Mouse (Mus musculus): Measurements from ENCODE around the gene Milr1. TPM values are rescaled to one million over a fixed set of nuclear protein-coding genes. Genes with fewer than 3 reads are reported as not detected.
A peak's percentile ranks its signal among the peaks of the same experiment; 100 is the strongest.
"Not testable (repeated sequence)": the region's sequence is repeated elsewhere in the genome, so short reads cannot be mapped to it uniquely, and the experiment has no call there.

Milr1 gene
- polyA plus RNA-seq, 1 experiment from 2014 or later = 1.9 TPM

DNA sequence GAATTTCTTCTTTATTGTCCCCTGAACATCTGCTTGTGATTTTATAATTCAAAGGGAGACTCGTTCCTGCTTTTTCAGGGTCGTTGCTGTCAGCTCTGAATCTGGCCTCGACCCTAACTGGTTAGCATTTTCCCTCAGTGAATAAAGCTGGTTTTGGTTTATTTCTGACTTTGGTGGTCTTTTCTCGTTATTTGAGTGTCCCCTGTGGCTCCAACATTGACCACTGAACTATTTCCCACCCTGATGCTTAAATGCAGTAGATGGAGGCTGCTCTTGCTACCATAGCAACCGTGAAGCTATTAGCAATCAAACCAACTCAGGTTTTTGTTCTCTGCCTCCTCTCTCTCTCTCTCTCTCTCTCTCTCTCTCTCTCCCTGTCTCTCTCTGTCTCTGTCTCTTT is 23.1 kb upstream of the Milr1 start:
- WGBS = 69% methylated on average over 5 of the region's 5 CpGs
- peaks cover 7% of the 10 kb centered on the region for H3K9me3 ChIP-seq (ENCODE audit: control insufficient read depth, low read length)

GRCm38 (mm10) chr11:106728402-106729366 is 22.3 kb upstream of the Milr1 start:
- Histone ChIP-seq H3K27ac (ENCODE audit: low read length) (no peak overlapping the region), H3K27me3 (ENCODE audit: control insufficient read depth, insufficient read depth, low read depth, low read length) (no peaks in the 10 kb centered on the region), H3K36me3 (ENCODE audit: control insufficient read depth, insufficient read depth, low read length) (no peaks in the 10 kb centered on the region), H3K4me3 (ENCODE audit: low read length) (no peak overlapping the region), H3K4me2 (ENCODE audit: low read depth, low read length) (no peak overlapping the region), H3K9me3 (ENCODE audit: control insufficient read depth, low read length) (peaks cover 7% of the 10 kb centered on the region), H3K4me1 (replicated peaks; ENCODE audit: control insufficient read depth, insufficient read depth, low read length) (0 out of 2 replicates have a peak, but pooled peaks cover 3% of the 10 kb centered on the region), H3K9ac (ENCODE audit: low read length) (no peak overlapping the region)
- no peak for ATAC-seq (ENCODE audit: low read depth)
- 59% methylated on average over 10 of the region's 10 CpGs for WGBS

More for the DNA sequence above, 23.1 kb upstream of the Milr1 start:
- 0 out of 2 replicates have a peak, but pooled peaks cover 3% of the 10 kb centered on the region for H3K4me1 ChIP-seq (replicated peaks; ENCODE audit: control insufficient read depth, insufficient read depth, low read length)
- no peak overlapping the region for H3K4me3 ChIP-seq (ENCODE audit: low read length)
- no peak overlapping the region for H3K27ac ChIP-seq (ENCODE audit: low read length)
- no peak overlapping the region for H3K9ac ChIP-seq (ENCODE audit: low read length)
- no peak overlapping the region for H3K4me2 ChIP-seq (ENCODE audit: low read depth, low read length)
- H3K27me3 ChIP-seq (ENCODE audit: control insufficient read depth, insufficient read depth, low read depth, low read length) = no peaks in the 10 kb centered on the region
- no peak for ATAC-seq (ENCODE audit: low read depth)
- H3K36me3 ChIP-seq (ENCODE audit: control insufficient read depth, insufficient read depth, low read length) = no peaks in the 10 kb centered on the region

- Histone ChIP-seq H3K9me3 (ENCODE audit: control insufficient read depth, low read length) (peaks cover 7% of the 10 kb centered on the region), H3K27ac (ENCODE audit: low read length) (peak overlapping the region; percentile 45; the same call in 1 of the 2 replicates), H3K27me3 (ENCODE audit: control insufficient read depth, insufficient read depth, low read depth, low read length) (no peaks in the 10 kb centered on the region), H3K36me3 (ENCODE audit: control insufficient read depth, insufficient read depth, low read length) (no peaks in the 10 kb centered on the region), H3K4me1 (replicated peaks; ENCODE audit: control insufficient read depth, insufficient read depth, low read length) (0 out of 2 replicates have a peak, but pooled peaks cover 6% of the 10 kb centered on the region), H3K4me2 (ENCODE audit: low read depth, low read length) (no peak overlapping the region), H3K4me3 (ENCODE audit: low read length) (no peak overlapping the region), H3K9ac (ENCODE audit: low read length) (no peak overlapping the region)
- 95% methylated on average over 1 of the region's 1 CpGs for WGBS
- ATAC-seq (ENCODE audit: low read depth) = no peak
Observed at GRCm38 (mm10) chr11:106729656-106730055, 21.4 kb upstream of the Milr1 start.

GRCm38 (mm10) chr11:106730714-106731113 is 20.3 kb upstream of the Milr1 start:
- H3K9ac ChIP-seq (ENCODE audit: low read length) = no peak overlapping the region
- WGBS = 14% methylated on average over 4 of the region's 4 CpGs
- H3K4me2 ChIP-seq (ENCODE audit: low read depth, low read length) = no peak overlapping the region
- 0 out of 2 replicates have a peak, but pooled peaks cover 6% of the 10 kb centered on the region for H3K4me1 ChIP-seq (replicated peaks; ENCODE audit: control insufficient read depth, insufficient read depth, low read length)
- H3K36me3 ChIP-seq (ENCODE audit: control insufficient read depth, insufficient read depth, low read length) = no peaks in the 10 kb centered on the region
- no peaks in the 10 kb centered on the region for H3K27me3 ChIP-seq (ENCODE audit: control insufficient read depth, insufficient read depth, low read depth, low read length)
- ATAC-seq (ENCODE audit: low read depth) = peak; percentile 82
- H3K4me3 ChIP-seq (ENCODE audit: low read length) = no peak overlapping the region
- peak overlapping the region; percentile 45 for H3K27ac ChIP-seq (ENCODE audit: low read length)
- peaks cover 7% of the 10 kb centered on the region for H3K9me3 ChIP-seq (ENCODE audit: control insufficient read depth, low read length)

DNA sequence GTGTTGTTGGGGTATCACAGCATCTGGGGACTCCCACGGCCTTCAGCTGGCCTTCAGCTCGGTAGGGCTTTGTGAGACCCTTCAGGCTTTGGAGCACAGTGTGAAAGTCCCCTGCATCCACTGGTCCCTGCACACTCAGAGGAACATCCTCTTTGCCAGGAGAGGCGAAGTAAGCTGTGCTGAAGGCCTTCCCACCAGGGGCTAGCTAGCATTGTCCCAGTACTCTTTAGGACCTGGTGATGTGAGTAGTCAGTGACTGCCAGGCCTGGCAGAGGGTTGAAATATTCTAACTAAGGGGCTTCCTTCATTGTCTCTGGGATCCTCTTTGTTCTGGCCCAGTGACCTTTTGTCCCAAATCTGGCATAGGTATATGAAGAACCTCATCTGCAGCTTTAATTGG is 14.4 kb upstream of the Milr1 start:
- Histone ChIP-seq H3K9ac (ENCODE audit: low read length) (no peak overlapping the region), H3K27me3 (ENCODE audit: control insufficient read depth, insufficient read depth, low read depth, low read length) (no peaks in the 10 kb centered on the region), H3K36me3 (ENCODE audit: control insufficient read depth, insufficient read depth, low read length) (no peaks in the 10 kb centered on the region), H3K4me3 (ENCODE audit: low read length) (no peak overlapping the region), H3K4me2 (ENCODE audit: low read depth, low read length) (no peak overlapping the region), H3K9me3 (ENCODE audit: control insufficient read depth, low read length) (no peaks in the 10 kb centered on the region), H3K4me1 (replicated peaks; ENCODE audit: control insufficient read depth, insufficient read depth, low read length) (0 out of 2 replicates have a peak, but pooled peaks cover 3% of the 10 kb centered on the region), H3K27ac (ENCODE audit: low read length) (peak overlapping the region; percentile 14)
- no peak for ATAC-seq (ENCODE audit: low read depth)
- WGBS = 61% methylated on average over 3 of the region's 3 CpGs

DNA sequence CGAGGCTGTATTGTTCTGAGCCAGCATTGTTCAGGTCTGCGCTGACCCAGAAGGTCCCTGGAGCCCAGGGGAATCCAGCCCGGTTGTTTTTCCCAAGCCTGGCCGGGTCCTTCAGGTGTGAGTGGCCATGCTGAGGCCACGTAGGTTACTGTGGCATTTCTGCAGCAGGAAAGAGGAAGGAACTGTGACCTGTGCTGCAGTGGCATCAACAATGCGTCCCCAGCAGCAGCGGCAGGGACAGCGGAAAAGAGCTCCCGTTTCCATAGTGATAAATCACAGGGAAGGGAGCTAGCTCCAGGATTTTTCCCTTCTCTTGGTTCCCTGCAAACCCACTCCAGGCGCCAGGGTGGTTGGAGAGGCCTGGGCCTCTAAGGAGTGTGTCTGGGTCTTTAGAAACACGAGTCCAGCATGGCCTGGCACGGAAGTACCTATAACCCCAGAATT is 13.8 kb upstream of the Milr1 start:
- ATAC-seq (ENCODE audit: low read depth) = peak; percentile 74
- Histone ChIP-seq H3K4me1 (replicated peaks; ENCODE audit: control insufficient read depth, insufficient read depth, low read length) (0 out of 2 replicates have a peak, but pooled peaks cover 3% of the 10 kb centered on the region), H3K36me3 (ENCODE audit: control insufficient read depth, insufficient read depth, low read length) (no peaks in the 10 kb centered on the region), H3K4me2 (ENCODE audit: low read depth, low read length) (no peak overlapping the region), H3K4me3 (ENCODE audit: low read length) (no peak overlapping the region), H3K27me3 (ENCODE audit: control insufficient read depth, insufficient read depth, low read depth, low read length) (no peaks in the 10 kb centered on the region), H3K27ac (ENCODE audit: low read length) (peak overlapping the region; percentile 38), H3K9me3 (ENCODE audit: control insufficient read depth, low read length) (no peaks in the 10 kb centered on the region), H3K9ac (ENCODE audit: low read length) (no peak overlapping the region)
- 23% methylated on average over 12 of the region's 12 CpGs for WGBS

- 89% methylated on average over 2 of the region's 2 CpGs for WGBS
- ATAC-seq (ENCODE audit: low read depth) = no peak
- Histone ChIP-seq H3K9me3 (ENCODE audit: control insufficient read depth, low read length) (no peaks in the 10 kb centered on the region), H3K4me3 (ENCODE audit: low read length) (no peak overlapping the region), H3K27ac (ENCODE audit: low read length) (no peak overlapping the region), H3K9ac (ENCODE audit: low read length) (no peak overlapping the region), H3K4me2 (ENCODE audit: low read depth, low read length) (no peak overlapping the region), H3K36me3 (ENCODE audit: control insufficient read depth, insufficient read depth, low read length) (no peaks in the 10 kb centered on the region), H3K27me3 (ENCODE audit: control insufficient read depth, insufficient read depth, low read depth, low read length) (no peaks in the 10 kb centered on the region), H3K4me1 (replicated peaks; ENCODE audit: control insufficient read depth, insufficient read depth, low read length) (no peaks in the 10 kb centered on the region)
Observed at GRCm38 (mm10) chr11:106739116-106739515, 11.9 kb upstream of the Milr1 start.

GRCm38 (mm10) chr11:106740724-106741123 is 10.3 kb upstream of the Milr1 start:
- WGBS = 86% methylated on average over 5 of the region's 8 CpGs
- not testable (repeated sequence) for H3K9me3 ChIP-seq (ENCODE audit: control insufficient read depth, low read length); H3K27ac ChIP-seq (ENCODE audit: low read length); H3K27me3 ChIP-seq (ENCODE audit: control insufficient read depth, insufficient read depth, low read depth, low read length); H3K4me1 ChIP-seq (replicated peaks; ENCODE audit: control insufficient read depth, insufficient read depth, low read length); H3K36me3 ChIP-seq (ENCODE audit: control insufficient read depth, insufficient read depth, low read length); H3K9ac ChIP-seq (ENCODE audit: low read length); H3K4me2 ChIP-seq (ENCODE audit: low read depth, low read length); H3K4me3 ChIP-seq (ENCODE audit: low read length); ATAC-seq (ENCODE audit: low read depth)

DNA sequence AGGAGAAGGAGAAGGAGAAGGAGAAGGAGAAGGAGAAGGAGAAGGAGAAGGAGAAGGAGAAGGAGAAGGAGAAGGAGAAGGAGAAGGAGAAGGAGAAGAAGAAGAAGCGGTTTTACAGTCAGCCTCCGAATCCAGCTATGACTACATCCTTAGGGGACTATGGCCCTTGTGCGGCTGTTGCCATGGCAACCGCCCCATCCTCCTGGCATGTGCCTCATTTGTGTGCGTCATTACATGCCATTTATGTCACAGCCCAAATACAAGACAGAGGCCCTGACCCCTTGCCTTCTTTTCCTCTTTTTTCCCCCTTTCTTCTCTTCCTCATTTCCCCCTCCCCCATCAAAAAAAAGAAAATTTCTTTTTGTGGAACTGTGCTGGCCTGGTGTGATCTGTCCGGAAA is 9.8 kb upstream of the Milr1 start:
- H3K27ac ChIP-seq (ENCODE audit: low read length) = no peak overlapping the region
- no peaks in the 10 kb centered on the region for H3K9me3 ChIP-seq (ENCODE audit: control insufficient read depth, low read length)
- no peak for ATAC-seq (ENCODE audit: low read depth)
- H3K27me3 ChIP-seq (ENCODE audit: control insufficient read depth, insufficient read depth, low read depth, low read length) = no peaks in the 10 kb centered on the region
- WGBS = 64% methylated on average over 6 of the region's 6 CpGs
- no peak overlapping the region for H3K9ac ChIP-seq (ENCODE audit: low read length)
- no peak overlapping the region for H3K4me3 ChIP-seq (ENCODE audit: low read length)
- no peak overlapping the region for H3K4me2 ChIP-seq (ENCODE audit: low read depth, low read length)
- no peaks in the 10 kb centered on the region for H3K36me3 ChIP-seq (ENCODE audit: control insufficient read depth, insufficient read depth, low read length)
- no peaks in the 10 kb centered on the region for H3K4me1 ChIP-seq (replicated peaks; ENCODE audit: control insufficient read depth, insufficient read depth, low read length)
